Mouse (Mus musculus) ES-Bruce4 (cell line): ENCODE results near the gene Sfta2.

Experiments
- CTCF ChIP-seq: IDR thresholded peaks from one replicate; pipeline ENCODE4 v1.8.1; 2011; ENCODE audit warnings: low read depth, low read length
- EP300 ChIP-seq: IDR thresholded peaks from 2 replicates; pipeline ENCODE4 v1.6.1; 2011; ENCODE audit warnings: low read depth, low read length; ENCODE audit not compliant: insufficient read depth
- POLR2A ChIP-seq: IDR thresholded peaks from one replicate; pipeline ENCODE4 v1.8.1; 2011; ENCODE audit warnings: low read length; ENCODE audit not compliant: insufficient read depth

- TF ChIP-seq CTCF (no peak), EP300 (no peak), POLR2A (no peak)
Measured at GRCm38 (mm10) chr17:35685061-35685460, 83.7 kb downstream of the Sfta2 start.
